Mouse (Mus musculus): ENCODE data around the gene Otud7a.

Gene Otud7a

GRCm38 (mm10) chr7:63444484-63445345 is at the start of gene Otud7a:
Gene Otud7a (plus strand): TSS chr7:63444751.
- peak in 1 of 2 experiments; percentile 13 for DNase-seq (ENCODE audit: low spot score in 2 of 2)

- no peak for DNase-seq (ENCODE audit: low spot score in 2 of 2)
Measured at GRCm38 (mm10) chr7:63405988-63406387, 38.6 kb upstream of the Otud7a start.

GRCm38 (mm10) chr7:63445346-63445700 is 772 bp downstream of the Otud7a start:
- no peak for DNase-seq (ENCODE audit: low spot score in 2 of 2)

- no peak for DNase-seq (ENCODE audit: low spot score in 2 of 2)
Measured at GRCm38 (mm10) chr7:63446951-63447350, 2.4 kb downstream of the Otud7a start.

- no peak for DNase-seq (ENCODE audit: low spot score in 2 of 2)
Measured at GRCm38 (mm10) chr7:63455228-63455627, 10.7 kb downstream of the Otud7a start.

- DNase-seq (ENCODE audit: low spot score in 2 of 2): no peak
Measured at GRCm38 (mm10) chr7:63462234-63462633, 17.7 kb downstream of the Otud7a start.

GRCm38 (mm10) chr7:63462684-63463083 is 18.1 kb downstream of the Otud7a start:
- no peak for DNase-seq (ENCODE audit: low spot score in 2 of 2)

GRCm38 (mm10) chr7:63466729-63467128 is 22.2 kb downstream of the Otud7a start:
- DNase-seq (ENCODE audit: low spot score in 2 of 2): no peak

- DNase-seq (ENCODE audit: low spot score in 2 of 2): no peak
Measured at GRCm38 (mm10) chr7:63468258-63468657, 23.7 kb downstream of the Otud7a start.

GRCm38 (mm10) chr7:63483091-63483490 is 38.5 kb downstream of the Otud7a start:
- no peak for DNase-seq (ENCODE audit: low spot score in 2 of 2)

GRCm38 (mm10) chr7:63497051-63497547 is 52.5 kb downstream of the Otud7a start:
- DNase-seq (ENCODE audit: low spot score in 2 of 2): no peak

GRCm38 (mm10) chr7:63504202-63504601 is 59.7 kb downstream of the Otud7a start:
- no peak for DNase-seq (ENCODE audit: low spot score in 2 of 2)

GRCm38 (mm10) chr7:63508079-63508478 is 63.5 kb downstream of the Otud7a start:
- DNase-seq (ENCODE audit: low spot score in 2 of 2): no peak

- no peak for DNase-seq (ENCODE audit: low spot score in 2 of 2)
Measured at GRCm38 (mm10) chr7:63509825-63510224, 65.3 kb downstream of the Otud7a start.

- no peak for DNase-seq (ENCODE audit: low spot score in 2 of 2)
Measured at GRCm38 (mm10) chr7:63511458-63511857, 66.9 kb downstream of the Otud7a start.

GRCm38 (mm10) chr7:63512561-63512960 is 68.0 kb downstream of the Otud7a start:
- no peak for DNase-seq (ENCODE audit: low spot score in 2 of 2)

GRCm38 (mm10) chr7:63516141-63516895 is 71.8 kb downstream of the Otud7a start:
- DNase-seq (ENCODE audit: low spot score in 2 of 2): no peak

- DNase-seq (ENCODE audit: low spot score in 2 of 2): no peak
Measured at GRCm38 (mm10) chr7:63520299-63520698, 75.7 kb downstream of the Otud7a start.

GRCm38 (mm10) chr7:63522403-63522802 is 77.9 kb downstream of the Otud7a start:
- no peak for DNase-seq (ENCODE audit: low spot score in 2 of 2)

- DNase-seq (ENCODE audit: low spot score in 2 of 2): no peak
Measured at GRCm38 (mm10) chr7:63523051-63523450, 78.5 kb downstream of the Otud7a start.

GRCm38 (mm10) chr7:63540293-63540692 is 95.7 kb downstream of the Otud7a start:
- no peak for DNase-seq (ENCODE audit: low spot score in 2 of 2)

GRCm38 (mm10) chr7:63554457-63554856 is 109.9 kb downstream of the Otud7a start:
- no peak for DNase-seq (ENCODE audit: low spot score in 2 of 2)

GRCm38 (mm10) chr7:63556324-63556723 is 111.8 kb downstream of the Otud7a start:
- no peak for DNase-seq (ENCODE audit: low spot score in 2 of 2)
